ENCODE assay signal across 8 mouse cellular contexts in genomic region chr3:108209536-108209935, GRCm38 (mm10). TPM values are rescaled to one million over a fixed set of nuclear protein-coding genes. Genes with fewer than 3 reads are reported as not detected.
A peak's percentile ranks its signal among the peaks of the same experiment; 100 is the strongest.
DNase-seq lines count a peak whose midpoint lies in the region; ATAC-seq and TF ChIP-seq lines count a peak whose summit lies in the region.

No protein-coding gene starts in this region.

- no peaks in the 10 kb centered on the region for H3K9me3 ChIP-seq in kidney, embryonic 15.5 days (replicated peaks)
- no peaks in the 10 kb centered on the region for H3K9me3 ChIP-seq in hindbrain, embryonic 16.5 days (ENCODE audit: control insufficient read depth, low read length)

- peak overlapping the region; percentile 71 for H3K9ac ChIP-seq in kidney, embryonic 15.5 days
- peak overlapping the region; percentile 81 for H3K9ac ChIP-seq in hindbrain, embryonic 16.5 days (ENCODE audit: low read depth, low read length)

- peak; percentile 15 for ATAC-seq in kidney, embryonic 15.5 days (replicated peaks; ENCODE audit: low FRiP score)
- no peak for ATAC-seq in hindbrain, embryonic 16.5 days

- peaks cover 31% of the 10 kb centered on the region for H3K4me1 ChIP-seq in kidney, embryonic 15.5 days
- peaks cover 1% of the 10 kb centered on the region; the same call in 1 of the 2 replicates for H3K4me1 ChIP-seq in cortical plate, adult 2 months (ENCODE audit: control insufficient read depth, insufficient read depth, low read length)
- H3K4me1 ChIP-seq in hindbrain, embryonic 16.5 days (ENCODE audit: control insufficient read depth, insufficient read depth, low read depth, low read length), result peaks cover 22% of the 10 kb centered on the region

- peaks cover 6% of the 10 kb centered on the region for H3K79me2 ChIP-seq in myocyte (ENCODE audit: control insufficient read depth, insufficient read depth)

- 6% methylated on average over 8 of the region's 8 CpGs for WGBS in kidney, embryonic 15.5 days
- WGBS in hindbrain, embryonic 16.5 days, result 8% methylated on average over 8 of the region's 8 CpGs

- peak overlapping the region; percentile 86 for H3K4me2 ChIP-seq in kidney, embryonic 15.5 days
- H3K4me2 ChIP-seq in hindbrain, embryonic 16.5 days (ENCODE audit: low read length), result peak overlapping the region; percentile 90
- peak overlapping the region; percentile 88 for H3K4me2 ChIP-seq in myocyte (ENCODE audit: low read depth)

- no peaks in the 10 kb centered on the region; the same call in 1 of the 2 replicates for H3K27me3 ChIP-seq in kidney, embryonic 15.5 days
- H3K27me3 ChIP-seq in hindbrain, embryonic 16.5 days (replicated peaks; ENCODE audit: control insufficient read depth, insufficient read depth, low read length), result no peaks in the 10 kb centered on the region
- H3K27me3 ChIP-seq in myocyte (ENCODE audit: control insufficient read depth, insufficient read depth, insufficient read length), result no peaks in the 10 kb centered on the region

- peak overlapping the region; percentile 91; the same call in 1 of the 2 replicates for H3K27ac ChIP-seq in kidney, embryonic 15.5 days
- H3K27ac ChIP-seq in cortical plate, adult 2 months (ENCODE audit: insufficient read depth, low read length), result no peak overlapping the region
- H3K27ac ChIP-seq in hindbrain, embryonic 16.5 days (ENCODE audit: low read depth, low read length), result peak overlapping the region; percentile 97

- peak overlapping the region; percentile 63 for H3K4me3 ChIP-seq in kidney, embryonic 15.5 days (replicated peaks)
- H3K4me3 ChIP-seq in cortical plate, adult 2 months (ENCODE audit: insufficient read depth, low read length), result peak overlapping the region; percentile 72
- peak overlapping the region; percentile 50 for H3K4me3 ChIP-seq in hindbrain, embryonic 16.5 days (ENCODE audit: low read length)
- peak overlapping the region; percentile 84 for H3K4me3 ChIP-seq in myocyte

- no peak for TF ChIP-seq CTCF in cortical plate, adult 2 months (IDR thresholded peaks at IDR 0.05; ENCODE audit: extremely low read depth, insufficient read depth, low read length)

- peaks cover 37% of the 10 kb centered on the region for H3K36me3 ChIP-seq in kidney, embryonic 15.5 days
- H3K36me3 ChIP-seq in hindbrain, embryonic 16.5 days (ENCODE audit: control insufficient read depth, insufficient read depth, low read length), result peaks cover 10% of the 10 kb centered on the region
- H3K36me3 ChIP-seq in myocyte (ENCODE audit: control insufficient read depth, insufficient read depth), result peaks cover 9% of the 10 kb centered on the region

- peak overlapping the region; percentile 35 for H3ac ChIP-seq in myocyte (ENCODE audit: control insufficient read depth, insufficient read length)

- TF ChIP-seq POLR2A in cortical plate, adult 2 months (IDR thresholded peaks at IDR 0.05; ENCODE audit: extremely low read depth, insufficient read depth, low read length), result no peak
- no peak for TF ChIP-seq POLR2A in myocyte (IDR thresholded peaks at IDR 0.05; ENCODE audit: insufficient read length, low read depth)

- no peak for DNase-seq in kidney, adult 8-10 months
- DNase-seq in thymus, postnatal 0 days (ENCODE audit: low spot score), result no peak
- DNase-seq in layer of hippocampus, adult 9-10 months (ENCODE audit: low spot score), result no peak
- no peak for DNase-seq in B cell, adult 2 months

TF ChIP-seq in myocyte, 11 proteins besides CTCF, POLR2A, EP300 and RAD21:
- TF ChIP-seq USF1 (IDR thresholded peaks at IDR 0.05; ENCODE audit: low read depth) (no peak), E2F4 (IDR thresholded peaks at IDR 0.05; ENCODE audit: insufficient read depth) (no peak), TCF12 (IDR thresholded peaks at IDR 0.05; ENCODE audit: insufficient read depth, poor library complexity, severe bottlenecking) (no peak), REST (IDR thresholded peaks at IDR 0.05; ENCODE audit: insufficient read depth, insufficient read length) (no peak), SRF (IDR thresholded peaks at IDR 0.05; ENCODE audit: control insufficient read depth, insufficient read length, low read depth) (no peak), MYOG (IDR thresholded peaks at IDR 0.05; ENCODE audit: control insufficient read depth in 1 of 3, insufficient read depth in 1 of 3, insufficient read length in 2 of 3, low read depth in 2 of 3) (no peak)

RNA-seq across cellular contexts. Expression of gene Atxn7l2, which starts 1.2 kb away (rescaled TPM):
- polyA plus RNA-seq in kidney, embryonic 15.5 days (2015; fragmentation: Nextera tagmentation; extraction: Ambion mirVana), result 18.1 and 20.3 TPM in 2 replicates
- polyA plus RNA-seq in cortical plate, adult 2 months (2012; rRNA removed), result 36.5 and 43.0 TPM in 2 replicates
- 19.6 and 21.4 TPM in 2 replicates for polyA plus RNA-seq in hindbrain, embryonic 16.5 days (2015; fragmentation: Nextera tagmentation; extraction: Ambion mirVana)
- polyA plus RNA-seq in myocyte (2012; fragmentation: generic; extraction: Trizol), result 2.7 TPM
- polyA plus RNA-seq in thymus, postnatal 0 days (2015; fragmentation: Nextera tagmentation; extraction: Ambion mirVana), result 14.2 and 15.7 TPM in 2 replicates

RNA-seq across cellular contexts. Expression of gene Cyb561d1, which starts 8.5 kb away (rescaled TPM):
- 3.8 TPM in 2 replicates for polyA plus RNA-seq in kidney, embryonic 15.5 days (2015; fragmentation: Nextera tagmentation; extraction: Ambion mirVana)
- 15.0 and 16.9 TPM in 2 replicates for polyA plus RNA-seq in cortical plate, adult 2 months (2012; rRNA removed)
- polyA plus RNA-seq in hindbrain, embryonic 16.5 days (2015; fragmentation: Nextera tagmentation; extraction: Ambion mirVana), result 2.7 and 3.9 TPM in 2 replicates
- polyA plus RNA-seq in myocyte (2012; fragmentation: generic; extraction: Trizol), result 3.2 TPM
- polyA plus RNA-seq in thymus, postnatal 0 days (2015; fragmentation: Nextera tagmentation; extraction: Ambion mirVana), result 7.5 and 9.1 TPM in 2 replicates

RNA-seq across cellular contexts. Expression of gene Sypl2, which starts 16.9 kb away (rescaled TPM):
- polyA plus RNA-seq in kidney, embryonic 15.5 days (2015; fragmentation: Nextera tagmentation; extraction: Ambion mirVana), result 4.4 and 4.9 TPM in 2 replicates
- polyA plus RNA-seq in cortical plate, adult 2 months (2012; rRNA removed), result 2.1 and 2.7 TPM in 2 replicates
- polyA plus RNA-seq in hindbrain, embryonic 16.5 days (2015; fragmentation: Nextera tagmentation; extraction: Ambion mirVana), result 0.35 and 1.4 TPM in 2 replicates
- 0.28 TPM for polyA plus RNA-seq in myocyte (2012; fragmentation: generic; extraction: Trizol)
- polyA plus RNA-seq in thymus, postnatal 0 days (2015; fragmentation: Nextera tagmentation; extraction: Ambion mirVana), result 0.10 and 0.14 TPM in 2 replicates

RNA-seq across cellular contexts. Expression of gene Amigo1, which starts 23.4 kb away (rescaled TPM):
- 4.6 and 6.3 TPM in 2 replicates for polyA plus RNA-seq in kidney, embryonic 15.5 days (2015; fragmentation: Nextera tagmentation; extraction: Ambion mirVana)
- 43.7 and 49.2 TPM in 2 replicates for polyA plus RNA-seq in cortical plate, adult 2 months (2012; rRNA removed)
- polyA plus RNA-seq in hindbrain, embryonic 16.5 days (2015; fragmentation: Nextera tagmentation; extraction: Ambion mirVana), result 9.8 and 13.3 TPM in 2 replicates
- 3.3 TPM for polyA plus RNA-seq in myocyte (2012; fragmentation: generic; extraction: Trizol)
- polyA plus RNA-seq in thymus, postnatal 0 days (2015; fragmentation: Nextera tagmentation; extraction: Ambion mirVana), result 1.4 and 1.6 TPM in 2 replicates

RNA-seq across cellular contexts. Expression of gene Psma5, which starts 47.2 kb away (rescaled TPM):
- 296 and 312 TPM in 2 replicates for polyA plus RNA-seq in kidney, embryonic 15.5 days (2015; fragmentation: Nextera tagmentation; extraction: Ambion mirVana)
- 114 and 121 TPM in 2 replicates for polyA plus RNA-seq in cortical plate, adult 2 months (2012; rRNA removed)
- 235 and 246 TPM in 2 replicates for polyA plus RNA-seq in hindbrain, embryonic 16.5 days (2015; fragmentation: Nextera tagmentation; extraction: Ambion mirVana)
- polyA plus RNA-seq in myocyte (2012; fragmentation: generic; extraction: Trizol), result 191 TPM
- 311 and 322 TPM in 2 replicates for polyA plus RNA-seq in thymus, postnatal 0 days (2015; fragmentation: Nextera tagmentation; extraction: Ambion mirVana)
